Mouse (Mus musculus): ENCODE results near the gene Grasp. TPM values are rescaled to one million over a fixed set of nuclear protein-coding genes. Genes with fewer than 3 reads are reported as not detected.

Gene Grasp
- total RNA-seq, 2 experiments from 2014 or later: 9.4 to 12.3 TPM

GRCm38 (mm10) chr15:101240799-101241204 lies 16.8 kb downstream of the Grasp start:
- intact Hi-C loops (cut with DNase I): loop anchor here (1.0 to 10.0 kb wide), 4 partner anchors 26 to 744 kb away; no protein-coding TSS in a partner anchor
- DNase-seq (ENCODE audit: low spot score): peak; percentile 73

DNA sequence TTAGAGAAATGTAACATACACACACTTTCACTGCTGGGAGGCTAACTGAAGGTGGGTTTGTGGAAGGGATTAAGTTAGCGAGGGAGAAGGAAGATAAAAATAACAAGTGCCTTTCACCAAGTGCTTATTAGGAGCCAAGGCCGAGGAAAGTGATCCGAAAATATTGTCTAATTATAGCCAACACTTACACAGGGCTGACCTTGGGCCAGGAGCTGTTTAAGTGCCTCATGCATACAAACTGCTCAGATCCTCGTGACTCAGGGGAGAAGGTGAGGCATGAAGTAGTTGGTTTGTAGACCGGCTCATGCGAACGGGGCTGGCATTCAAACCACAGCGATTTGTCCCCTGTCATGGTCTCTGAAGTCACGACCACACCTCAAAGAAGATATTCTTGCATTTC lies 17.2 kb downstream of the Grasp start:
- no peak for DNase-seq (ENCODE audit: low spot score)
- intact Hi-C loops (cut with DNase I): loop anchor here (2.0 to 10.0 kb wide), 2 partner anchors 26 to 744 kb away; no protein-coding TSS in a partner anchor

GRCm38 (mm10) chr15:101241853-101242252 lies 17.9 kb downstream of the Grasp start:
- DNase-seq (ENCODE audit: low spot score): no peak
- intact Hi-C loops (cut with DNase I): loop anchor here (2.0 to 10.0 kb wide), 2 partner anchors 25 to 743 kb away; no protein-coding TSS in a partner anchor

DNA sequence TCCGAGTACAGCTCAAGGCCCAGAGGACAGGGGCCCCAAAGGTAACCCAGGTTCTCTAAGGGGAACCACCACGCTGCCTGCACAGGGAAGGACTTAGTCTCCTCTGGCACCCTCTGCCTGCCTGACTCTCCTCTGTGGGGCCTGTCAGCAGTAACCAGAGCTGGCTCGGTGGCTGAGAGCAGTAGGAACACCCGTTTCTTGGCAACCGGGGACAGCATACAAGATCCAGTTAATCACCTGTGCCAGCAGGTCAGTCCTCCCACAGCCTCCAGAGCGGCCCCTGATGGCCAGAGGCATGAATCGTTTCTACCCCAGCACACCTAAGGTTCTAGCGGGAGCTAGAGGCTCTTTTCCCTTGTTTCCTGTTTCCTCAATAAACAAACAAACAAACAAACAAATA lies 18.7 kb downstream of the Grasp start:
- DNase-seq (ENCODE audit: low spot score): peak; percentile 51
- intact Hi-C loops (cut with DNase I): loop anchor here (10.0 kb wide), 1 partner anchor 742 kb away; no protein-coding TSS in a partner anchor

DNA sequence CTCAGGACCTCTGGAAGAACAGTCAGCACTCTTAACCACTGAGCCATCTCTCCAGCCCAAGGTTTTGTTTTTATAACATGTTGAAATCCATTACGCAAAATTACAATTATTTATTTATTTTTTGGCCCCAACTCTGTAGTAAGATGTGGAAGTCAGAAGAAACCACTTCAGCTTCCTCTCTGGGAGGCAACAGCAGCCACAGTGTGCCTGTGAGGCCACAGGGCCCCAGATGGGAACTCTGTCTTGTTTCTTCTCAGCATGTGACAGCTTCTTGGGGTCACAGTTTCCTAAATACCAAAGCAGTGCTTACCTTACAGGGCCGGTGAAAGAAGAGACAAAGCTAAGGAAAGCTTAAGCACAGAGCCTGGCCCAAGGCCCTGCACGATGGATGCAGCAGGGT lies 20.0 kb downstream of the Grasp start:
- intact Hi-C loops (cut with DNase I): loop anchor here (10.0 kb wide), 1 partner anchor 741 kb away; no protein-coding TSS in a partner anchor
- no peak for DNase-seq (ENCODE audit: low spot score)

- intact Hi-C loops (cut with DNase I): loop anchor here (10.0 kb wide), 1 partner anchor 738 kb away; no protein-coding TSS in a partner anchor
- peak; percentile 97 for DNase-seq (ENCODE audit: low spot score)
These were observed 22.5 kb downstream of the Grasp start for GRCm38 (mm10) chr15:101246231-101247154.

DNA sequence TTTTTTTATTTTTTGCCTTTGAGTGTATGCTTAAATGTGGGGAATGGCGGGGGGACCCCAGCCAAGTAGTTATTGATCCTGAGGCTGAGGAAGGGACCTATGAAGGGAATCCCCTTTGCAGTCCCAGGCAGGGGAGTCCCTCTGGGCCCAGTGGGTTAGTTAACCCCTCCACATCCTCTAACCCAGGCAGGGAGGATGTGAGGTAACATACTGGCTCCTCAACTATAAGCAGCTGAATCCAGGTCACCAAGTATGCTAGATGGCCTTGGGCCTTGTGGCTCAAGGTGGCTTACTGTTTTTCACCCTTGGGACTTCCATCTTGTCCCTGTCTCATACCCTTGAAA lies 23.1 kb downstream of the Grasp start:
- no peak for DNase-seq (ENCODE audit: low spot score)
- intact Hi-C loops (cut with DNase I): loop anchor here (10.0 kb wide), 1 partner anchor 738 kb away; no protein-coding TSS in a partner anchor

GRCm38 (mm10) chr15:101248029-101248710 lies 24.2 kb downstream of the Grasp start:
- no peak for DNase-seq (ENCODE audit: low spot score)
- intact Hi-C loops (cut with DNase I): loop anchor here (10.0 kb wide), 1 partner anchor 737 kb away; no protein-coding TSS in a partner anchor

DNA sequence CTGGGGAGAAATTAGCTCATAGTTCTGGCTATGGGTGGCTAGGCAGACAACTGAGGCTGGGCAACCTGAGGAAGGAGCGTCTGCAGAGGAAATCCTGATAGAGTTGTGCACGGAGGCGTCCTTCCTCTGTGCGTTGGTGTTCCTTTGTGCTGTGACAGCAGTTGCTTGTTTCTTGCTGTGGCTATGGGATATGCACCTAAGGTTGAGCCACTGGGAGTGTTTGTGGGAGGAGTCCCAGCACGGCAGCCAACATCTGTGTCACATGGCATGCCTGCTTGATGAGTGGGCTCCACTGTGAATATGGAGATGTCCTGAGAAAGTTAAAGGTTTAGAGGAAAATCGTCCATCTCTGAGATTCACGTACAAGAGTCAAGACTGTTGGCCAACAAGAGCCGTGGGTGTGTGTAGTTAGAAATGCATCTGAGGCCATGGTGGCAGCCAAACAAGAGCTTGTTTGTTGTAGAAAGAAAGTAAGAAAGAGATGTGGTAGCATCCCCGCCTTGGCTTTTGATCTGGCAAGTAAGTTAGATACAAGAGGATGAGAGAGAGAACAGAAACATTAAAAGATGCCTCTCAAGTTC lies 26.3 kb downstream of the Grasp start:
- DNase-seq (ENCODE audit: low spot score): no peak
- intact Hi-C loops (cut with DNase I): no loop called here

- no peak for DNase-seq (ENCODE audit: low spot score)
These were observed 27.9 kb downstream of the Grasp start for GRCm38 (mm10) chr15:101251930-101252329.

GRCm38 (mm10) chr15:101252614-101253013 lies 28.6 kb downstream of the Grasp start:
- DNase-seq (ENCODE audit: low spot score): no peak

More at GRCm38 (mm10) chr15:101251930-101252329, 27.9 kb downstream of the Grasp start:
- intact Hi-C loops (cut with DNase I): no loop called here

DNA sequence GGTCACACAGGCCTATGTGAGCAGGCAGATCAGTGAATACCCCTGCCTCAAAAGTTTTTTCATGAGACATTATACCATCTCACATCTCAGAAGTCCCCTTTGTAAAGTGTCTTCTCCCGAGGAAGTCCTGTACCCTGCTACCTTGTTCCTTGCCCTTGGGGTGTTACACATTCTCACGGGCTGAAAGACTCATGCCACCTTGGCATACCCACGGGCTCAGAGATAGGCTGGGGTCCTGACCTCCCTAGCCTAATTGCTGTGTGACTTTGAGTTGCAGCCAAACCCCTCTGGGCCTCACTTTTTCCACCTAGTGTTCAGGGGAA lies 29.5 kb downstream of the Grasp start:
- DNase-seq (ENCODE audit: low spot score): no peak
- intact Hi-C loops (cut with DNase I): no loop called here

More at GRCm38 (mm10) chr15:101252614-101253013, 28.6 kb downstream of the Grasp start:
- intact Hi-C loops (cut with DNase I): no loop called here

- peak; percentile 86 for DNase-seq (ENCODE audit: low spot score)
- intact Hi-C loops (cut with DNase I): no loop called here
These were observed 30.2 kb downstream of the Grasp start, which contains the start of gene Nr4a1 for GRCm38 (mm10) chr15:101253886-101254795. Gene Nr4a1 (plus strand): TSS chr15:101254269.

DNA sequence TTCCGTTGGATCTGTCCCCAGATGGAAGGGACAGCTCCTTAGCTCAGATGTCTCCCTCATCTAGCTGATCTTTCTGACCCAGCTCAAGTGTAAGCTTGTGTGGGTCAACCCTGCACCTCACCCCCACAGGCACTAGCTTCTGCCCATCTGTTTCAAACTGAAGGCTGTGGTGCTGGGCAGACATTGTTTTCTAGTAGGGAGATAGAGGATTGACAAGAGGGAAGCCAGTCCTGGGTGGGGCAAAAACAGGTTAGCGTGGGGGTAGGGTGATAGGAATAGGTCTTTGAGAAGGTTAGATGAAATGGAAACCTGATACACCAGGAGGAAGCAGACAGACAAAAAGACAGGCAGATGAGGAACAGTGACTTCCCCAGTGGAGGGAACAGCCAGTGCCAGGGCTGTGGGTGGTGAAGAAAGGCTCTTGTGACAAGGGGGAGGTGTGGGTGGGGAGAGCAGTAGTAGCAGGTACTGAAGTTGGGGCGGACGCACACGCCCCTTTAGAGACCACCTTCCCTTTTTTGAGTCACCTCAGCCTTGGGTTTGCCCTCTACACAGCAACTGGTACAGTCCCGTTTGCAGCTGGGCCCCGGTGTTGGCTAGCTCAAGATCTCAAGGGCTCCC lies 32.0 kb downstream of the Grasp start:
- DNase-seq (ENCODE audit: low spot score): no peak
- intact Hi-C loops (cut with DNase I): no loop called here

DNA sequence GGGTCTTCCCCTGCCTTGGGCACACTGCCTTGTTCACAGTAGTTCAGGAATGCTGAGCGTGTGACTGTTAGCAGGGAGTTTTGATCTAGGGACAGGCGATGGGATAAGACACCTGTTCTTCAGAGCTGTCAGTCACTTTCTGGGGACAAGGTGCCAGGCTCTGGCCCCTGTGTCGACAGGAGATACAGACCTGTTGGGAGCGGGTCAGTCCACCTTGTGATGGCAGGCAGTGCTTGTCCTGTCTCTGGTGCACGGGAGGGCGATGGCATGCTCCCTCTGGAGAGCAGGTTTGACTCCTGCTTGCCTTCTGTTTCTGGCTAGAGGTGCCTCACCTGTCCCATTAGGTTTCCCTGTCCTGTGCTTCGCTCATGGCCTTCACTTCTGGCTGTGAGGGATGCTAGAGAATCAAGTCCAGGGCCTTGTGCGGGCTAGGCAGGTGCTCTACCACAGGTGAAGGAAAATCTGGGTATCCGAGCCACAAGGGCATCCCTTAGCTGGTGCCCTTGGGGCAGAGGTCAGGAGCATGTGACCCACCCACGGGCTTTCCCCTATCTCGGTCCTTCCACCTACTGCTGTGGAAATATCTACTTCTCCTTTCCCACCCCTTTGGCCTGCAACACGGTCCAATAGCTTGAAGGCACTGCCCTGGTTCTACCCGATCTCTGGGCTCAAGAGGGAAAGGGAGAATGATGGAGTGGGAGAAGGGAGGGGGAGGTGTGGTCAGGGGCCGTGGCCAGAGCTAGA lies 32.6 kb downstream of the Grasp start:
- DNase-seq (ENCODE audit: low spot score): no peak
- intact Hi-C loops (cut with DNase I): no loop called here

GRCm38 (mm10) chr15:101258420-101258819 lies 34.4 kb downstream of the Grasp start:
- intact Hi-C loops (cut with DNase I): no loop called here
- DNase-seq (ENCODE audit: low spot score): no peak

DNA sequence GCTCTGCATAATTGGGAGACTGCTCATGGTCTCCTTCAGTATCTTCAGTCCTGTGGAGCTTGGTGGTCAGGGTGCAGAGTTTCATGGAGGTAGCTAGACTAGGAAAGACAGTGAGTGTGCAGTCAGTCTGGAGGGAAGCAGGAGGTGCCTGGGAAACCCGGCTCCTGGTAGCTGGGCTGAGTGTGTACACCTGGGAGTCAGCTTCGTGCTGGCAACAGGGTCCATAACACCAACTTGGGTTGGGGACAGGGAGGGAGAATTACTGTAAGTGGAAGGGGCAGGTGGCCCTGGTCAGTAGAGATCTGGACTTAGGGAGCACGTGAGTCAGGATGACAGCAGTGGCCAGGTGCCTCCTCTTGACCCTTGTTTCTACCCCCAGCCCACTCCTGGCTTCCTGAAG lies 35.9 kb downstream of the Grasp start:
- DNase-seq (ENCODE audit: low spot score): no peak
- intact Hi-C loops (cut with DNase I): no loop called here

GRCm38 (mm10) chr15:101260387-101260786 lies 36.4 kb downstream of the Grasp start:
- intact Hi-C loops (cut with DNase I): no loop called here
- DNase-seq (ENCODE audit: low spot score): peak; percentile 85

Data from heart, postnatal 25 days (tissue).